Mouse (Mus musculus) ES-E14 (cell line): ENCODE measurements at regions not wholly inside any gene's neighbourhood (a gene's known extent, or its start where the extent isn't known, plus 50 kb on each side); places are given as distances from the start of the nearest gene placed in this dataset.
A peak's percentile ranks its signal among the peaks of the same experiment; 100 is the strongest.

Experiments
- DNase-seq: peaks from one replicate; pipeline ENCODE4 v3.0.0-alpha.2; 2013; ENCODE audit warnings: low read depth, low spot score
- H3K27ac ChIP-seq: 2 replicates; pipeline ENCODE4 v1.5.1; 2012; ENCODE audit warnings: low read depth, mild to moderate bottlenecking, low read length, moderate library complexity, mixed read lengths; ENCODE audit not compliant: poor library complexity, insufficient read depth, severe bottlenecking
- H3K36me3 ChIP-seq: 2 replicates; pipeline ENCODE4 v1.6.1; 2012; ENCODE audit warnings: mild to moderate bottlenecking, low read length, moderate library complexity, mixed read lengths; ENCODE audit not compliant: control insufficient read depth, poor library complexity, insufficient read depth, severe bottlenecking
- H3K4me1 ChIP-seq, 2 experiments: fragments of 150-350 bp in 1 of 2; sonication (generic) in 1 of 2; 2 replicates each; pipeline ENCODE4 v1.6.1; 2012; ENCODE audit warnings: low read length in 2 of 2, mild to moderate bottlenecking in 1 of 2, mixed read lengths in 1 of 2; ENCODE audit not compliant: control insufficient read depth in 2 of 2, insufficient read depth in 2 of 2, poor library complexity in 1 of 2
- H3K4me3 ChIP-seq, 2 experiments: fragments of 150-350 bp in 1 of 2; sonication (generic) in 1 of 2; 2 replicates each; pipeline ENCODE4 v1.5.1; 2012; ENCODE audit warnings: low read length in 2 of 2, low read depth in 1 of 2, mild to moderate bottlenecking in 1 of 2, mixed read lengths in 1 of 2; ENCODE audit not compliant: insufficient read depth in 1 of 2, poor library complexity in 1 of 2, severe bottlenecking in 1 of 2
- H3K9ac ChIP-seq: 2 replicates; pipeline ENCODE4 v1.6.1; 2012; ENCODE audit warnings: low read depth, mild to moderate bottlenecking, low read length, mixed read lengths; ENCODE audit not compliant: poor library complexity, insufficient read depth, severe bottlenecking
- H3K9me3 ChIP-seq: fragments of 150-350 bp; sonication (generic); 2 replicates; pipeline ENCODE4 v1.6.1; 2012; ENCODE audit warnings: low read depth, mild to moderate bottlenecking, low read length; ENCODE audit not compliant: control insufficient read depth, insufficient read depth
- CHD2 ChIP-seq: IDR thresholded peaks from 2 replicates; pipeline ENCODE4 v1.6.1; 2014; ENCODE audit warnings: mild to moderate bottlenecking, low read depth, low read length, inconsistent platforms
- HCFC1 ChIP-seq: IDR thresholded peaks from 2 replicates; pipeline ENCODE4 v1.6.1; 2012; ENCODE audit warnings: low read length, inconsistent platforms, borderline replicate concordance; ENCODE audit not compliant: insufficient read depth
- MAFK ChIP-seq: IDR thresholded peaks from 2 replicates; pipeline ENCODE4 v1.6.1; 2014; ENCODE audit warnings: mild to moderate bottlenecking, low read depth, low read length, inconsistent platforms; ENCODE audit not compliant: insufficient read depth
- ZC3H11A ChIP-seq: IDR thresholded peaks from 2 replicates; pipeline ENCODE4 v1.6.1; 2012; ENCODE audit warnings: low read depth, mild to moderate bottlenecking, inconsistent platforms, low read length, borderline replicate concordance
- ZNF384 ChIP-seq: IDR thresholded peaks from 2 replicates; pipeline ENCODE4 v1.6.1; 2012; ENCODE audit warnings: low read depth, low read length, inconsistent platforms
- in situ Hi-C, 2 experiments: fragments of 600-800 bp; cut with MboI; formaldehyde crosslinking; loops; one replicate each; pipeline ENCODE4 v1.15.1; 2025; ENCODE audit warnings: low sequenced_read_pairs in 2 of 2, inconsistent platforms in 1 of 2; ENCODE audit not compliant: unreplicated experiment in 2 of 2

DNA sequence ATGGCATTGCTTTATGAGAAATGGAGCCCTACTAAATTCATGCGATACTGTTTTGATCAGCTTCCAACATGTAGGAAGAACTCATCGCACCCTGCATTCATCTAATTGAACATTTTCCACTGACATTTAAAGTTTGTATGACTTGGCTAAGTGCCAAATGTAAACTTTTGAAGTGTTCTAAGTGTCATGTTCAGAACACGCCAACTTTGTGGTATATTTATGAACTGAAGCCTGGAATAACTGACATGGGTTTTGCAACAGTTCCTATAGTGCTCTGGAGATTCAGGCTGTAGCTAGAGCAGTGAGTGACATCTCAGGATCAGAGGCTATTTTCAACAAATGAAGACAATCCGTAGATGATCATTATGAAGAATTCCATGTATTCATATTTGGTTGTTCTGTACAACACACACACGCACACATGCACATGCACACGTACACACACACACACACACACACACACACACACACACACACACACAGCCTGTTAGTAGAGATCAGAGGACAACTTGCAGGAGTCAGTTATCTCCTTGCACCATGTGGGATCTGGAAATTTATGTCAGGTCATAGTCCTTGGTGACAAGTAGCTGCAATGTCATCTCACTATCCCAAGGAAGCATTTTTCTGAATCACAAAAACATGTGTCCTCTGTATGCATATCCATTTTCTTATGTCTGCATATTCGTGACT is 349.5 kb upstream of the Adgrl3 start:
- in situ Hi-C loops, result no loop called here
- no peak overlapping the region for H3K27ac ChIP-seq
- H3K4me3 ChIP-seq, result no peak overlapping the region
- no peaks in the 10 kb centered on the region for H3K36me3 ChIP-seq
- TF ChIP-seq HCFC1, result no peak
- no peak for TF ChIP-seq MAFK
- no peak for TF ChIP-seq ZNF384
- no peak for TF ChIP-seq ZC3H11A
- no peak for TF ChIP-seq CHD2
- H3K4me1 ChIP-seq, result no peaks in the 10 kb centered on the region
- H3K9ac ChIP-seq, result no peak overlapping the region
- DNase-seq, result no peak
- no peaks in the 10 kb centered on the region for H3K9me3 ChIP-seq

DNA sequence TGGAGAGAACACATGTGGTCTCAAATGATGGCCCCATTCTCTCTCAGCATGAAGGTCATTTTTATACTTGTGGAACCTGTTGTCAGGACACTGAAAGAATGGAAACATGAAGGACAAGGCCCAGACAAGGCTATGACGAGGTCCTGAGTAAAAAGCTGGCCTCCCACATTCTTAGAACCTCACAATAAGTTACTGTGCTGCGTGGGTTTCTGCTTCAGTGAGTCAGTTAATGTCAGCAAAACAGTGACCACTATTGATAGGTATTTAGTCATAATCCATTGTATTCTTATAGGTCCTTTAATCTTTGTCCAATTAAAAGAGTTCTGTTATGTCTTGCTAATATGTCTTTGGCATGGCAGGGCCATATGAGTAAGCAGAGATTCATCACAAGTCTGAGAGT is 336.5 kb upstream of the Adgrl3 start:
- no peak for TF ChIP-seq HCFC1
- Histone ChIP-seq H3K27ac (no peak overlapping the region), H3K4me1 (no peaks in the 10 kb centered on the region), H3K9ac (no peak overlapping the region), H3K4me3 (no peak overlapping the region), H3K36me3 (no peaks in the 10 kb centered on the region), H3K9me3 (no peaks in the 10 kb centered on the region)
- DNase-seq, result no peak
- in situ Hi-C loops, result no loop called here

DNA sequence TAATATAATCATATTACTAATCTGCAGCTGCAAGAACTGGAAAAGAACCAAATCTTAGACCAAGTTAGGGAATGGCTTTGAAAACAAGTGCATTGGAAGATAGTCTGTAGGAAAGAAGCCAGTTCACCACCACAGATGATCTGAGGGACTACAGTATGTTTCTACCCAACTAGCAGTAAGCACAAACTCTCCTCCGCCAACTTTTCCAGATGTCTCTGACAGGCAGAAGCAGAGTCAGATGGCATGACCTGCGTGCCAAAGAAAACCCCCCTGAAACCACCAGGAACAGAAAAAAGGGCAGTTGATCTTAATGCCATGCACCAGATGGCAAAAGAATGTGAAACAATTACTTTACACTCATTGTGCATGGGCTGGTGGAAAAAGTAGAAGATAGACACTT is 319.1 kb upstream of the Adgrl3 start:
- TF ChIP-seq HCFC1, result no peak
- no peak overlapping the region for H3K4me3 ChIP-seq
- no peak for DNase-seq
- H3K4me1 ChIP-seq, result no peaks in the 10 kb centered on the region
- H3K27ac ChIP-seq, result no peak overlapping the region
- no peaks in the 10 kb centered on the region for H3K9me3 ChIP-seq
- H3K36me3 ChIP-seq, result no peaks in the 10 kb centered on the region
- in situ Hi-C loops, result no loop called here
- no peak overlapping the region for H3K9ac ChIP-seq

DNA sequence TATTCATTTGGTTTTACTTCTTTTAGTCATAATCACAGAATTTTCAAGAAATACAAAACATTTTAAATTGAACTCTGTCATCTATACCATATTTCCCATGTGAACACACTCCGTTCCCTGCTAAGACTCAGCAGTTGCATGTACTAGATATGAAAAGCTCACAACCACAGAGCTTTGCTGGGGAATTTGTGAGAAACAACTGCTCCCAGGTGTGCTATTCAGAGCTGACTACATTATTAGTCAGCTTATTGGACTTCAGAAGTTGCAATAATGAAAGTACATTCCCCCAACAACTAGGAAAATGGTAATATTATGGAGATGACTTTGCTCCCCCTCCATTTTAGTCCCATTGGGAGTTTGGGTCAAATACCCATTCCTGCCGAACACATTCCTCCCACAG is 315.2 kb upstream of the Adgrl3 start:
- TF ChIP-seq ZC3H11A (no peak), MAFK (no peak), ZNF384 (no peak), CHD2 (no peak), HCFC1 (no peak)
- H3K4me3 ChIP-seq, result no peak overlapping the region
- H3K9me3 ChIP-seq, result no peaks in the 10 kb centered on the region
- no peak overlapping the region for H3K27ac ChIP-seq
- no peak for DNase-seq
- no peaks in the 10 kb centered on the region for H3K4me1 ChIP-seq
- no peaks in the 10 kb centered on the region for H3K36me3 ChIP-seq
- no peak overlapping the region for H3K9ac ChIP-seq
- in situ Hi-C loops, result no loop called here

DNA sequence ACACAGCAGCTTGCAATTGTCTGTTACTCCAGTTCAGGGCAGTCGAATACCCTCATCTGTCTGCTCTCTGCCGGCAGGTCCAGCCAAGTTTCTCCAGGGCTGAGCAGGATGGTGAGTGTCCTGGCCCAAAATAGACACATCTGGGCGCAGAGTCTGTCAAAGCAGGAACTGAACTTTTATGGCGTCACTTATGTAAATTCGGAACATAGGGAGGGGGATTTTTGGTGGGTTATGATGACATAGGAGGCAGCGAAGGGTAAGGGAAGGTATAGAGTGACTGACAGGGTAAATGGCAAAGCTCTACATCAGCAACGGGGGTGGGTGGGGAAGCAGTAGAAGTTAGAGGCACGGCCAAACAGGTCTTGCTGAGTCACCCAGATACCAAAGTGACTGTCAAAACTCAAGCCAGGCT is 313.3 kb upstream of the Adgrl3 start:
- no peak for DNase-seq
- in situ Hi-C loops, result no loop called here
- Histone ChIP-seq H3K9ac (no peak overlapping the region), H3K36me3 (no peaks in the 10 kb centered on the region), H3K9me3 (no peaks in the 10 kb centered on the region), H3K4me3 (no peak overlapping the region), H3K27ac (no peak overlapping the region), H3K4me1 (no peaks in the 10 kb centered on the region)
- TF ChIP-seq ZNF384 (no peak), MAFK (peak; percentile 32; the same call in 1 of the 2 replicates)
